Mouse (Mus musculus): ENCODE measurements around the gene Nfam1. TPM values are rescaled to one million over a fixed set of nuclear protein-coding genes. Genes with fewer than 3 reads are reported as not detected.
"Not testable (repeated sequence)": the region's sequence is repeated elsewhere in the genome, so short reads cannot be mapped to it uniquely, and the experiment has no call there.

Nfam1 gene
- 4.6 and 5.0 TPM in 2 replicates for polyA plus RNA-seq (2012; rRNA removed)

DNA sequence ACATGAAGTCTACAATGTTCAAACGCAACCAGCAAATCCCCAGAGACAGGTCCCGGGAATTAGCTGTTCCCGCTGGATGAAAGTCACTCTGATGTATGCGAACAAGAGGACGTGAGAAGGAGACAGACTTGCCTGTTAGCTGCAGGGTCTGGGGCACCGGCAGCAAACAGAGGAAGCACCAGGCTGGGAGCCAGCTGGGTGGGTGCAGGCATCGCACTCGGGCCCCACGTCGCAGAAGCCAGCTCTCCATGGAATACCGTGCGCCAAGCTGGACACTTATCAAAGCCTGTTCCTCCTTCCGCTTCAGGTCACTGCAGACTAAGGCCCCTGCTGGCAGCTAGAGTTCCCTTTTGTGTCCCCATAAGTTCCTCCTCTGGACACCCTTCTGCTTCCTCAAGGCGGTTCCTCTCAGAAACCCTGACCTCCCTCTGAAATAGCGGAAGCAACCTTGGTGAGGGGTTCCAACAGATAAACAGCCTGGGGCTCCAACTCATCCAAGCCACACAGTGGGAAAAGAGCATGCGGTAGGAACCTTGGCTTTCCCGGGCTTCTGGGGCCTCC is at the start of gene Nfam1:
Gene Nfam1, minus strand, starts transcription at position 326 of the 561 bp plus-strand sequence.
- DNase-seq (ENCODE audit: low spot score) = no peak

GRCm38 (mm10) chr15:83075607-83076525 is 42.8 kb upstream of the Nfam1 start:
- no peak for DNase-seq (ENCODE audit: low spot score)

DNA sequence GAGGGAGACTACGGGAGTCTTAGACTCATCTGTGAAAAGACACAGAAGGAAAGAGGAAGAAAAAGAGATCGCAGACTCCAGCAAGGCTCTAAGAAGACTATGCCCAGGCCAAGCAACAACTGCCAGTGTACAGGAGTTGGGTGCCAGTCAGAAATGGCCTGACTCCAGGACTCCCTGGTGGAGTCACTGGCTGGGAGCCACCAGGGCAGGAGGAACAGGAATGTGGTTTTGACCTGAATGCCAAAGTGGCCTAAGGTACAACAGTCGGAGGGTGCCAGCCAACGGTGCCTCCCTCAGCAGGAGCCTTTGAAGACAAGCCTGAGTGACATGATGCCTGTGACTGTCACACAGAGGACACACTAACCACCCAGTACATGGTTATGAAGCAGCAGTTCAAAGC is 41.1 kb upstream of the Nfam1 start:
- no peak for DNase-seq (ENCODE audit: low spot score)

DNA sequence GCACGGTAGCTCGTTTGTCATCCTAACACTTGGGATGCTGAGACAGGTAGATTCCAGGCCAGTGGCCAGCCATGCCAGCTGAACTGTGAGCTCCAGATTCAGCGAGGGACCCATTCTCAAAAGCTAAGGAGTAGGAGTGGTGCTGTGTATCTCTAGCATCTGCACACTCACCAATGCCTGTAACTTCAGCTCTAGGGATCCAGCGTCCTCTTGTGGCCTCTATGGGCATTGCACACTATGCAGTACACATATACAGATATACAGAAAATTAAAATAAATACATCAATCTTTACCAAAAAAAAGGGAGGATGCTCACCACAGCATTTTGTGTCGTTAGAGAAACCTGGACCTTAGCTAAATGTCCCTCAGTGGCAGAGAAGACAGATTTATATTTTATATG is 38.6 kb upstream of the Nfam1 start:
- no peak for DNase-seq (ENCODE audit: low spot score)

DNA sequence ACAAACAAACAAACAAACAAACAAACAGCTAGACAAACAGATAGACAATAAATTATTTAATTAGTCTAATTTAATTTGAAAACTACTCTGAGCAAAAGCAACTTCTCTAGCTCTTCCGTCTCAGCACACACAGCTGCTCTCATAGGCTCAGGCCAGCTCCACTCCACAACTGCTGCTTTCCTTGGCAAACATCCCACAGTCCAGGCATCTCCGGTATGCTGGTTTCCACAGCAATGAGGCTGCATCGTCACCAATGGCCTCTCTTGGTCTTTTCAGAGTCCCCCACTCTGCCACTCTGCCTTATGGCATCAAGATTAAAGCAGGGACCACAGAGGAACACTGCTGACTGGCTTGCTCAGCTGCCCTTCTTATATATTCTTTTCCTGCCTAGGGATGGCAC is 37.8 kb upstream of the Nfam1 start:
- no peak for DNase-seq (ENCODE audit: low spot score)

DNA sequence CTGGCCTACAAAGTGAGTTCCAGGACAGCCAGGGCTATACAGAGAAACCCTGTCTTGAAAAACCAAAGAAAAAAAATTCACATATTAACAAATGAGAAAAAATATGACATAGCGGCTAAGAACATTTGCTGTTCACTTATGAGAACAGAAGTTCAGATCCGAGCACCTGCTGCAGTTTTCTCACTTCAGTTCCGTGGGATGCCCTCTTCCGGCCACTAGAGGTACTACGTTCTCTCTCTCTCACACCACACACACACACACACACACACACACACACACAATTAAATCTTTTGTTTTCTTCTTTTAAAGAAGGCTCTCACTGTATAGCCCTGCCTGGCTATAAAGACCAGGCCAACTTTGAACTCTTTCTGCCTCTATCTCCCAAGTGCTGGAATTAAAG is 35.2 kb upstream of the Nfam1 start:
- no peak for DNase-seq (ENCODE audit: low spot score)

- DNase-seq (ENCODE audit: low spot score) = no peak
These were observed 32.4 kb upstream of the Nfam1 start for GRCm38 (mm10) chr15:83065543-83065942.

DNA sequence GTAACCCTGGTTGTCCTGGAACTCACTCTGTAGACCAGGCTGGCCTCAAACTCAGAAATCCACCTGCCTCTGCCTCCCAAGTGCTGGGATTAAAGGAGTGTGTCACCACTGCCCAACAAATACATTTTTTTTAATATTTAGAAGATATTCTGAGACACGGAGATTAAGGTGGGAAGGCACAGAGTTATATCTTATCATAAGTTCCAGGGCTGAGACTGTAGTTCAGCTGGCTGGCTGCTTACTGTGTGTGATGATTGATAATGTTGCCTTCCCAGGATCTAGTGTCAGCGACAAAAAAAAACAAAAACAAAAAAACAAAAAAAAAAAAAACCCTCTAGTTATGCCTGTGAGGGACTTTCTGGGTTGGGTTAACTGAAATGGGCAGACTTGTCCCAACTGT is 29.5 kb upstream of the Nfam1 start:
- not testable (repeated sequence) for DNase-seq (ENCODE audit: low spot score)

GRCm38 (mm10) chr15:83061689-83062088 is 28.6 kb upstream of the Nfam1 start:
- no peak for DNase-seq (ENCODE audit: low spot score)

GRCm38 (mm10) chr15:83059233-83059660 is 26.1 kb upstream of the Nfam1 start:
- no peak for DNase-seq (ENCODE audit: low spot score)

DNA sequence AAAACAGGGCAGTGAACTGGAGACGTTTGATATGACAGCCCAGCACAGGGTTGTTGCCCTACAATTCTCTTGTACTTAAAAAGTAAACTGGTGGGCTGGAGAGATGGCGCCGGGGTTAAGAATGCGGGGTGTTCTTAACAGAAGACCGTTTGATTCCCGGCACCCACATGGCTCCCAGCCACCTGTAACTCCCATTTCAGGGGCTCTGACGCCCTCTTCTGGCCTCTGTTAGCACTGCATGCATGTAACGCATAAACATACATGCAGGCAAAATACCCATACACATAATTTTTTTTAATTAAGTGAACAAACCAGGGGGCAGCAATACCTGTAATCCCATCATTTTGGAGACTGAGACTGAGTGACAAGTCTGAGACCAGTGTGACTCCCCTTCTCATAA is 24.4 kb upstream of the Nfam1 start:
- no peak for DNase-seq (ENCODE audit: low spot score)

- no peak for DNase-seq (ENCODE audit: low spot score)
These were observed 23.4 kb upstream of the Nfam1 start for GRCm38 (mm10) chr15:83056378-83057083.

DNA sequence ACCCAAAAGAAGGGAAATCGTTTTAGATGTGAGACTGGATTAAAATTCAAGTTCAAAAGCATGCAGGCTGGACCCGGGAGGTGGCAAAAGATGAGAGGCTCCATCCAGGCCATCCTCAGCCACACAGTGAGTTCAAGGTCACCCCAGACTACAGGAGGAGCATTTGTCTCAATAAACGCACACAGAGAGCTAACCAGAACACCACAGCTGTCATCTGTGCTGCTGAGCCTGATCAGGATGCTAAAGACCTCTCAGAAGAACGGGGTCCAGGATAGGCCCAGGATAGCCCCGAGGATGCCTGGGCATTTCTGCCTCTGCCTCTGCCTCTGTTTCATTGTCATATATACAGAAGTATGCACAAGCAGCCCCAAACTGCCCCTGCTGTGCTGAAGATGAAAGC is 22.5 kb upstream of the Nfam1 start:
- DNase-seq (ENCODE audit: low spot score) = no peak

DNA sequence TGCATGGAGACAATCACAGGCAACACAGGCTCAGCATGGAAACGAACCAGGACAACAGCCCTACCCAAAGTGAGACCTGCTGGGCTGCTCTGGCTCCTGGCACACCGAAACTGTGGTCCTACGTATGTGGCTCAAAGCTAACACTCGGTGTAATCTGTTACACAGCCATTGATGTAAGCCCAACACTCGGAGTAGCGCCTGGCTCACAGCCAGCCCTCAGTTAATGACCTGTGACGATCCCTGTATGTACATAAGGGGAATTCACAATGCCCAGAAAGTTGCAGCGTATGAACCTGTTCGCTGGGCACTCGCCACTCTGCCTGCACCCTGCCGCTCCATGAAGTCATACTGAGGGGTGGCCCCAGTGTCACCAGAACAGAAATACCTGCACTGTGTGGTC is 20.2 kb upstream of the Nfam1 start:
- DNase-seq (ENCODE audit: low spot score) = no peak

DNA sequence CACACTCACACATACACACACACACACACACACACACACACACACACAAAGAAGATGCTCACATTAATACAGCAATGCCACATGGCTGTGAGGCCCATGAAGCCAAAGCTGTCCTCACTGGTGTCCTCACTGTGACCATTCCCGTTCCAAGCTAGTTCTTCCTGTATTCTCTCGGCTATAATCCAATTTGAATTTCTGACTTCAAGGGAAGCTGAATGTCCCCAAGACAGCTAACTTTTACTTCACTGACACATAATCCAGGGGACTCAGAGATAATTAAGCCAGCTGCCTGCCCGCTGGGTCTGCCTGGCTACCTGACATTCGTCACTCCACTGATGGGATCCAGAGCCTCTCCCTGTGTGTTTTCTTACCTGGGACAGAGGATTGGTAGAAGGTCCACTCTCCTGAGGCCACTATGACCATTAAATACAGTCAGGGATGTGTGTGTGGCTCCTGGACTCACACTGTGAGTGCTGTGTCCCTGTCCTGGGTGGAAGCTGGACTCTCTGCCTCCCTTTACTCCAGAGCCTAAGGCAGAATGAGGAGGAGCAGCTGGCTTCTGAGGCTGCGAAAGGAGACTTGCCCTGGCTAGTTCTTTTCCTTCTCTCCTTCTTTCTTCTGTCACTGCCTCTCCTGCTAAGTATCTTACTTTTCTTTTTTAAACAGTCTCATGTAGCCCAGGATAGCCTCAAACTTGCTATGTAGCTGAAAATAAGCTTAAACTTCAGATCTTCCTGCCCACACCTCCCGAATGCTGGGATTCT is 19.4 kb upstream of the Nfam1 start:
- DNase-seq (ENCODE audit: low spot score) = no peak

DNA sequence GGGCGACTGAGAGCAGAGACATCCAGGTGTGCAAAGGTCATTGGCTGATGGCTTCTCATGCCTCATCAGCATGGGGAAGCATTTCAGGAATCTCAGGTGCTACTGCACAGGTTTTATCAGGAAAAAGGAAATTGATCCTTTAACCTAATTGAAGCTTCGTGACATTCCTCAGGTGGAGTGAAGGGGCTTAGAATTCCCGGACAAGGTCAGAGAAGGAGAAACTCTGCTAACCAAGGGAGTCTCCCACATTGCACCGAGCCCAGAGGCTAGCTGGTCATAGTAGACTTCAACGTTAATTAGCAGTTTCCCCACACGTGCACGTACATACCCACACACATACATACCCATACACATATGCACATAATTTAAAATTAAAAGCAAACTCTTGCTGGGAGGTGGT is 13.6 kb upstream of the Nfam1 start:
- DNase-seq (ENCODE audit: low spot score) = no peak

GRCm38 (mm10) chr15:83046308-83046707 is 13.2 kb upstream of the Nfam1 start:
- no peak for DNase-seq (ENCODE audit: low spot score)

DNA sequence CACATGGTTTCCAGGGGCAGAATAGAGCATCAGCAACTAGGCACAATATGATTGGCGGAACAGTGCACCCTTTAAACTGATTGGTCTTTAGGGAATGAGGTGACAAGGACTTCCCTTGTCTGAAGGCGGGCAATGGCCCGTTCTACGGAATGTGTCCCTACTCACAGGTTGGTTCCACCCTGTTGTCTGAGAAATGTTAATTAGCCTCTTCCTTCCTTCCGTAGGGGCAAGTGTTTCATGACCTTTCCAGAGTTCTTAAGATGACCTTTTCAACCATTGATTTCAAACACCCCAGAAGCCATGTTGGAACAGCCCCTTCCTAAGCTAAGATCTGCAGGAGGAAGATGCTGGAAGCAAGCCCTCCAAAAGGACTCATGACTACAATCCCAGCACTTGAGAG is 12.5 kb upstream of the Nfam1 start:
- DNase-seq (ENCODE audit: low spot score) = not testable (repeated sequence)

- DNase-seq (ENCODE audit: low spot score) = no peak
These were observed 10.2 kb upstream of the Nfam1 start for GRCm38 (mm10) chr15:83043362-83043708.

DNA sequence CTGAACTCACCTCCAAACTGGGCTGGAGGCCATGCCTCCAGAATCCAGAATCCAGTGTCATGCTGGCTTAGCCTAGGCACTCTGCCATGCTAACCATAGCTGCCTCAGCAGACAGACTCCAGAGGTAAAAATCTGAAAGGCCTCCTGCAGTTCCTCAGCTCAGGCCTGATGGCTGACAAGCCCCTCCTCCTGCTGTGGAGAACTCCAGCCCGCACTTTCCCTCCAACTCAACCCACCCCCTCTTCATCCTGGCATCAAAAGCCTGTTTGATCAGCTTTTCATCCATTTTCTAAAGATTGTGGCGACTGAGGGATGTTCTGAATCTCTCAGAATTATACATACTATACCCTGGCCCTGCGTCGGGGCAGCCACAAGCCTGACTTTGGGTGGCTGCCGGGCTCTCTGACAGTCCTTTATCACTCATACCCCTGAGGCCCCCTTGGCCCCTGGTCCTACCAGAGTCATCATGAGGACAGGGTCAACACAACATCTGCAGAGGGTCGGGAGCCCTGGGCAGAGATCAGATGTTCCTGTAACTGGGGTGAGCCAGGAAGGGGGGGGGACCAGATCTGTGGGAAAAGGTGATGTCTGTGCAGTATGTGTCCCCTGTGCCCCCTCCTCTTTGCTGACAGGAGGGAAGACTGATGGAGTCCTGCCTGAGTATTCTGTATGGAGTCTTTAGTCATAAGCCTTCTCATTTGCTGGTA is 9.7 kb upstream of the Nfam1 start:
- DNase-seq (ENCODE audit: low spot score) = no peak

DNA sequence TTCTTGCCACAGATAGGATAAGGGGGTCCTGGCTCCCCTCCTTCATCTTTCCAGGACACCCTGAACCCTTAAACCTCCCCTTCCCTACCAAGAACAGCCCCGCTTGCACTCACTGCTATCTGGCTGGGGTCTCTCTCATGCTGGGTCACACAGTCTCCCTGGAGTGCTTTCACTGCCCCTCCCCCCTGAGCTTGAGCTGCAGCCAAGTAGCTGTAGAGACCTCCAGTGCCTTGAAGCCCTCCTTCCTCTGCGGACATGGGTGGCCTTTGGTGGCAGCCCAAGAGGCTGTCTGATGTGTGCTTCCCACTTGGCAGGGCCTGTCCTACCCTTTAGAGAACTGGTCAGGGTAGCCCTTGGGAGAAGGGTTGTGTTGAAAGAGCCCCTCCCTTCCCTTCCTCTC is 7.0 kb upstream of the Nfam1 start:
- DNase-seq (ENCODE audit: low spot score) = no peak
